Mouse (Mus musculus) MEL (cell line): ENCODE data around the gene Arhgap40. TPM values are rescaled to one million over a fixed set of nuclear protein-coding genes. Genes with fewer than 3 reads are reported as not detected.

Source experiments
- DNase-seq: peaks from one replicate; pipeline ENCODE4 v3.0.0; 2011; ENCODE audit warnings: low read depth, low spot score
- H3K27ac ChIP-seq: 2 replicates; pipeline ENCODE4 v1.5.1; 2012; ENCODE audit warnings: low read depth, mild to moderate bottlenecking, control low read depth, low read length, moderate library complexity; ENCODE audit not compliant: control insufficient read depth
- H3K27me3 ChIP-seq, 2 experiments: fragments of 150-350 bp in 1 of 2; sonication (generic) in 1 of 2; 2 replicates each; pipeline ENCODE4 v1.6.1; 2012; ENCODE audit warnings: low read length in 2 of 2, mild to moderate bottlenecking in 2 of 2, improper control_type of control experiment in 1 of 2, moderate library complexity in 1 of 2; ENCODE audit not compliant: insufficient read depth in 2 of 2, control insufficient read depth in 1 of 2
- H3K36me3 ChIP-seq, 2 experiments: 2 replicates each; pipeline ENCODE4 v1.6.1; 2012 to 2014; ENCODE audit warnings: low read length in 2 of 2, improper control_type of control experiment in 1 of 2, inconsistent platforms in 1 of 2, mild to moderate bottlenecking in 1 of 2; ENCODE audit not compliant: insufficient read depth in 2 of 2, control insufficient read depth in 1 of 2
- H3K4me1 ChIP-seq, 2 experiments: fragments of 150-350 bp in 1 of 2; sonication (generic) in 1 of 2; 2 replicates each; pipeline ENCODE4 v1.6.1; 2012; ENCODE audit warnings: low read length in 2 of 2, improper control_type of control experiment in 1 of 2, mild to moderate bottlenecking in 1 of 2; ENCODE audit not compliant: insufficient read depth in 2 of 2, control insufficient read depth in 1 of 2
- H3K4me3 ChIP-seq, 2 experiments: fragments of 150-350 bp in 1 of 2; sonication (generic) in 1 of 2; 2 replicates each; pipeline ENCODE4 v1.5.1; 2012; ENCODE audit warnings: low read depth in 2 of 2, low read length in 2 of 2, mild to moderate bottlenecking in 2 of 2, moderate library complexity in 2 of 2, control low read depth in 1 of 2, improper control_type of control experiment in 1 of 2; ENCODE audit not compliant: control insufficient read depth in 1 of 2, insufficient read depth in 1 of 2
- H3K79me2 ChIP-seq: 2 replicates; pipeline ENCODE4 v1.6.1; 2012; ENCODE audit warnings: mild to moderate bottlenecking, low read length, moderate library complexity; ENCODE audit not compliant: control insufficient read depth, poor library complexity, insufficient read depth
- H3K9ac ChIP-seq: 2 replicates; pipeline ENCODE4 v1.6.1; 2012; ENCODE audit warnings: low read depth, mild to moderate bottlenecking, control low read depth, low read length, moderate library complexity; ENCODE audit not compliant: control insufficient read depth, poor library complexity, severe bottlenecking
- H3K9me3 ChIP-seq: fragments of 150-350 bp; sonication (generic); replicated peaks from 2 replicates; pipeline ENCODE4 v1.6.1; 2012; ENCODE audit warnings: mild to moderate bottlenecking, low read length, improper control_type of control experiment, moderate library complexity; ENCODE audit not compliant: insufficient read depth
- BHLHE40 ChIP-seq: IDR thresholded peaks from 2 replicates; pipeline ENCODE4 v1.6.1; 2012; ENCODE audit warnings: low read depth, mild to moderate bottlenecking, inconsistent platforms, low read length, improper control_type of control experiment, borderline replicate concordance
- ELF1 ChIP-seq: IDR thresholded peaks from 2 replicates; pipeline ENCODE4 v1.6.1; 2014; ENCODE audit warnings: low read depth, mild to moderate bottlenecking, inconsistent platforms, low read length, improper control_type of control experiment, moderate library complexity
- GABPA ChIP-seq: IDR thresholded peaks from 2 replicates; pipeline ENCODE4 v1.6.1; 2012; ENCODE audit warnings: low read depth, mild to moderate bottlenecking, inconsistent platforms, low read length, improper control_type of control experiment, moderate library complexity
- MAFK ChIP-seq: IDR thresholded peaks from 2 replicates; pipeline ENCODE4 v1.6.1; 2011; ENCODE audit warnings: low read depth, mild to moderate bottlenecking, low read length, improper control_type of control experiment, borderline replicate concordance
- MAZ ChIP-seq: IDR thresholded peaks from 2 replicates; pipeline ENCODE4 v1.6.1; 2012; ENCODE audit warnings: low read depth, mild to moderate bottlenecking, inconsistent platforms, low read length, improper control_type of control experiment
- MYC ChIP-seq: IDR thresholded peaks from 2 replicates; pipeline ENCODE4 v1.6.1; 2011; ENCODE audit warnings: low read depth, mild to moderate bottlenecking, low read length, improper control_type of control experiment, moderate library complexity
- NELFE ChIP-seq: IDR thresholded peaks from 2 replicates; pipeline ENCODE4 v1.6.1; 2011; ENCODE audit warnings: low read depth, low read length, improper control_type of control experiment
- POLR2A ChIP-seq, 2 experiments: IDR thresholded peaks; 2 replicates each; pipeline ENCODE4 v1.6.1; 2011 to 2012; ENCODE audit warnings: low read length in 2 of 2, mild to moderate bottlenecking in 2 of 2, control low read depth in 1 of 2, improper control_type of control experiment in 1 of 2, low read depth in 1 of 2, moderate library complexity in 1 of 2; ENCODE audit not compliant: control insufficient read depth in 1 of 2, insufficient read depth in 1 of 2, poor library complexity in 1 of 2
- POLR2AphosphoS5 ChIP-seq: IDR thresholded peaks from 2 replicates; pipeline ENCODE4 v1.6.1; 2012; ENCODE audit warnings: low read depth, borderline replicate concordance, mild to moderate bottlenecking, inconsistent platforms, low read length, moderate library complexity, mixed read lengths
- SIN3A ChIP-seq: IDR thresholded peaks from 2 replicates; pipeline ENCODE4 v1.6.1; 2012; ENCODE audit warnings: low read length, improper control_type of control experiment, inconsistent platforms
- SMC3 ChIP-seq: IDR thresholded peaks from 2 replicates; pipeline ENCODE4 v1.6.1; 2011; ENCODE audit warnings: low read depth, low read length, improper control_type of control experiment
- UBTF ChIP-seq: IDR thresholded peaks from 2 replicates; pipeline ENCODE4 v1.6.1; 2012; ENCODE audit warnings: low read depth, mild to moderate bottlenecking, inconsistent platforms, low read length, improper control_type of control experiment, moderate library complexity, borderline replicate concordance; ENCODE audit not compliant: insufficient read depth
- polyA plus RNA-seq, 2 experiments: library from polyadenylated mRNA; stranded (reverse) in 1 of 2; unstranded in 1 of 2; fragments of >175 nt in 1 of 2; fragments of >200 nt in 1 of 2; gene quantifications; 2 replicates each; pipeline versions ENCODE4 v1.2.1 to v1.2.4; 2012; ENCODE audit warnings: low replicate concordance in 2 of 2, low read depth in 1 of 2; ENCODE audit not compliant: insufficient read length in 2 of 2, insufficient read depth in 1 of 2, missing spikeins in 1 of 2
- total RNA-seq: library from RNA; depleted of rRNA; stranded (reverse); fragments of 300-350 nt; gene quantifications from 2 replicates; pipeline ENCODE4 v1.2.3, GENCODE M21; 2012

The Arhgap40 gene
- total and polyA plus RNA-seq, 3 experiments, result not detected

DNA sequence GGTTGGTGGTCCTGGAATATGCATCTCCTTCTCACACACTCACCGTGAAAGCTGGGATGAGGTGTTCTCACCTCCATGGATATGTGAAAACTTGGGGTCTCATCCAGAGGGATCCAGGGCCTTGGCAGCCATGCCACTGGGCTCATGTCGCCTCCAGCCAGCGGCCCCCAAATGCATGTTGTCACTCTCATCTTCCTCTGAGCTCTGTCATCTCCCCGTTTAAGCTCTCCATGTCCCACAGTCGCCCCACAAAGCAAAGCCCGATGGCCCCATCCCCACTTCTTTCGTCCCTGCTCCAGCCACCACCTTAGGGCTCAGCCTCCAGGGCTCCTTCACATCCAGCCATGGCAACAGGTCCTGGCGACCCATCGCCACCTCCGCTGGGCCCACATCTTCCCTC, 5.5 kb upstream of the Arhgap40 start:
- Histone ChIP-seq H3K36me3 (no peaks in the 10 kb centered on the region), H3K79me2 (no peaks in the 10 kb centered on the region), H3K27ac (no peak overlapping the region), H3K4me3 (no peak overlapping the region), H3K9ac (no peak overlapping the region), H3K4me1 (no peaks in the 10 kb centered on the region)
- DNase-seq, result no peak
- TF ChIP-seq ELF1 (no peak), GABPA (no peak)
- TF ChIP-seq, all 39 proteins: peak for 0
- Histone ChIP-seq H3K27me3 (no peaks in the 10 kb centered on the region), H3K9me3 (no peaks in the 10 kb centered on the region)

DNA sequence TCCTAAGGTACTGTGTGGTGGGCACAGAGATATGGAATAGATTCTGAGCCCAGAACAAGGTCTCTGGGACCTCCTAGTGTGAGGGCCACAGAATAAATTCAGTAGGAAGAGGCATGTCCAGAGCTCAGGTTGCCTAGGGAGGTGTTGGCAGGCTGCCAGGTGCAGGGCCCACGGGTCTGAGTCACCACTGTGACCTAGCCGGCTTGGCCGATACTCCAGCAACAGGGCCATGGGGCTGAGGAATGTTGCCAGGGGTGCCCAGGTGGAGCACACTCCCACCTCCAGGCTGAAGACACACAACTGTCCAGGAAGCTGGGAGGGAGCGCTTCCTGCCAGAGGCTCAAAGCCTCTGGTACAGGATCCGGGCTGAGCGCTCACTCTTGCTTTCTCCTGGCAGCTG, 1.9 kb upstream of the Arhgap40 start:
- TF ChIP-seq MYC (no peak), UBTF (no peak), ELF1 (no peak), POLR2A (IDR thresholded peaks at IDR 0.05; ENCODE audit: control insufficient read depth in 1 of 2, insufficient read depth in 1 of 2, low read depth in 1 of 2, low read length in 2 of 2, poor library complexity in 1 of 2) (no peak), SMC3 (no peak), SIN3A (no peak), GABPA (no peak), MAZ (no peak)
- H3K27ac ChIP-seq, result no peak overlapping the region
- no peak overlapping the region for H3K4me3 ChIP-seq
- no peak overlapping the region for H3K9ac ChIP-seq
- H3K9me3 ChIP-seq, result no peaks in the 10 kb centered on the region
- no peaks in the 10 kb centered on the region for H3K27me3 ChIP-seq
- H3K36me3 ChIP-seq, result no peaks in the 10 kb centered on the region
- no peak for DNase-seq
- H3K79me2 ChIP-seq, result no peaks in the 10 kb centered on the region
- H3K4me1 ChIP-seq, result no peaks in the 10 kb centered on the region

DNA sequence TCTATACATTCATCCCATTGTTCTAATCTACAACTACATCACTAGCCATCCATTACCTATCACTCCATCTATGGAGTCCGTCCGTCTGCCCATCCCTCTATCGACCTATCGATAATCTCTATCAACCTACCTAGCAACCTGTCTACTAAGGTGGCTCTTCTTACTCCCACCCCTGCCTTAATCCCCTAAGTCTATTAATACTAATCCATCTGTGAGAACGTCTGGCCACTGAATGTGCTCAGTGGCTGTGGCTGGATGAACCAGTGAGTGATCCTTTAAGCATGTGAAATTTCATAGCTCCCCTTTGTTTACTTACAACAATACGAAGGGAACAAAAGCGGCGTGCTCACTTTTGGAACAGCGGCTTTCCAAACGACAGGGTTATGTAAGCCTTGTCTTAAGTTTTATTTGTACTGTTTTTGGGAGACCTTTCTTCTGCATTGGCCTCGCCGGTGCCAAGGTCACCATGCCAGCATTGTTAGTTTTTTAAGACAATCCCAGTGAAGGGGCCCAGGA, 1.3 kb downstream of the Arhgap40 start:
- Histone ChIP-seq H3K27me3 (no peaks in the 10 kb centered on the region), H3K4me1 (no peaks in the 10 kb centered on the region), H3K9ac (no peak overlapping the region), H3K79me2 (no peaks in the 10 kb centered on the region), H3K9me3 (no peaks in the 10 kb centered on the region)
- TF ChIP-seq POLR2AphosphoS5, result no peak
- no peak for TF ChIP-seq MYC
- TF ChIP-seq BHLHE40, result no peak
- TF ChIP-seq MAZ, result no peak
- TF ChIP-seq NELFE, result no peak
- TF ChIP-seq MAFK, result no peak
- TF ChIP-seq, all 39 proteins: peak for 0
- DNase-seq, result no peak
- Histone ChIP-seq H3K27ac (no peak overlapping the region), H3K4me3 (no peak overlapping the region), H3K36me3 (no peaks in the 10 kb centered on the region)
